Mouse (Mus musculus) retina, postnatal 7 days (tissue): ENCODE measurements around the gene Pde4a.

Experiments used
- DNase-seq: peaks from one replicate; pipeline ENCODE4 v3.0.0-alpha.2; 2012; ENCODE audit warnings: low read depth, low spot score

Pde4a gene

GRCm38 (mm10) chr9:21148427-21148826, 17.1 kb upstream of the Pde4a start:
- DNase-seq, result no peak

DNA sequence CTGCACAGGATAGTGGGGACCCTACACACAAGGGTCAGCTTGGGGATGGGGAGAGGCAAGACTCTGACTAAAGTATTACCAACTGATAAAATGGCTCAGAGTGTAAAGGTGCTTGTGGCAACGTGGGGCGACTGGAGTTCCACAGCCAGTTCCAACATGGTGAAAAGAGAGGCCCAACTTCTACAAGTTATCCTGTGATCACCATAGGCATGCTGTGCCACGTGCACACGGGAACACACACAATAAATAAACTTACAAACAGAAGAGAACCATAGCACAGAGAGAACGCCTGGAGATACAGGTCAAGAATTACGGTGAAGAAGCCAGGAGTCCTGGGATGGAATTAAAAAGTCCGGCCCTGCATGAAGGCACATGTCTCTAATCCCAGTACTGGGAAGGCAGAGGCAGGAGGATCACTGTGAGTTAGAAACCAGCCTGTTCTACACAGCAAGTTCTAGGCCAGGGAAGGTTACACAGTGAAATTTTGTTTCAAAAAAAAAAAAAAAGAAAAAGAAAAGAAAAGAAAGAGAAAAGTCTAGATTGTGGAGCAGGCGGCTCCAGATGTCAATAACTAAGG, 16.3 kb upstream of the Pde4a start:
- no peak for DNase-seq

- DNase-seq, result peak; percentile 89
These were observed 15.7 kb upstream of the Pde4a start, which contains the start of gene Cdc37 for GRCm38 (mm10) chr9:21149654-21150419. Cdc37 (minus strand) TSS chr9:21149982.

GRCm38 (mm10) chr9:21152715-21153114, 12.8 kb upstream of the Pde4a start:
- DNase-seq, result no peak

- DNase-seq, result no peak
These were observed 12.2 kb upstream of the Pde4a start for GRCm38 (mm10) chr9:21153331-21153730.

- DNase-seq, result no peak
These were observed 11.7 kb upstream of the Pde4a start for GRCm38 (mm10) chr9:21153833-21154232.

GRCm38 (mm10) chr9:21154787-21155186, 10.7 kb upstream of the Pde4a start:
- DNase-seq, result no peak

- peak; percentile 86 for DNase-seq
These were observed 4.2 kb upstream of the Pde4a start for GRCm38 (mm10) chr9:21161209-21161909.

GRCm38 (mm10) chr9:21163086-21164050, 2.1 kb upstream of the Pde4a start:
- no peak for DNase-seq

DNA sequence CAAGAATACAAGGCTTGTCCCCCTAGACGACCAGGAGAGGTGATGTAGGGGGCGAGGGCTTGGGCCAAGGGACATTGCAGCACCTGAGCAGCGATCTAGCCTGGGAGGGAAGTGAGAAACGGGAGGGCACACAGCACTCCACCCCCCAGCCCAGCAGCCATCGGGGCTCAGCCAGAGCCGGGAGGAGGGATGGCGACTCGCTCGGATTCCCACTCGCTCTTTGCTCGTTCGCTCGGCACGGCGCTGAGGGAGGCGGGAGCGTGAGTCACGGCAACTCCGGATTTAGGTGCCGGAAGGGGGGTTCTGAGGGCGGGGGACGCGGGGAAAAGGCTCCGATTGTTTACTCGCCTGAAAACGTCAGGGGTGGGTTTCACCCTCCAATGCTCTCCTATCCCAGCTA, 1.4 kb upstream of the Pde4a start:
- DNase-seq, result no peak

GRCm38 (mm10) chr9:21165952-21166451, 488 bp downstream of the Pde4a start:
- DNase-seq, result no peak

GRCm38 (mm10) chr9:21166516-21166915, 1.0 kb downstream of the Pde4a start:
- no peak for DNase-seq

DNA sequence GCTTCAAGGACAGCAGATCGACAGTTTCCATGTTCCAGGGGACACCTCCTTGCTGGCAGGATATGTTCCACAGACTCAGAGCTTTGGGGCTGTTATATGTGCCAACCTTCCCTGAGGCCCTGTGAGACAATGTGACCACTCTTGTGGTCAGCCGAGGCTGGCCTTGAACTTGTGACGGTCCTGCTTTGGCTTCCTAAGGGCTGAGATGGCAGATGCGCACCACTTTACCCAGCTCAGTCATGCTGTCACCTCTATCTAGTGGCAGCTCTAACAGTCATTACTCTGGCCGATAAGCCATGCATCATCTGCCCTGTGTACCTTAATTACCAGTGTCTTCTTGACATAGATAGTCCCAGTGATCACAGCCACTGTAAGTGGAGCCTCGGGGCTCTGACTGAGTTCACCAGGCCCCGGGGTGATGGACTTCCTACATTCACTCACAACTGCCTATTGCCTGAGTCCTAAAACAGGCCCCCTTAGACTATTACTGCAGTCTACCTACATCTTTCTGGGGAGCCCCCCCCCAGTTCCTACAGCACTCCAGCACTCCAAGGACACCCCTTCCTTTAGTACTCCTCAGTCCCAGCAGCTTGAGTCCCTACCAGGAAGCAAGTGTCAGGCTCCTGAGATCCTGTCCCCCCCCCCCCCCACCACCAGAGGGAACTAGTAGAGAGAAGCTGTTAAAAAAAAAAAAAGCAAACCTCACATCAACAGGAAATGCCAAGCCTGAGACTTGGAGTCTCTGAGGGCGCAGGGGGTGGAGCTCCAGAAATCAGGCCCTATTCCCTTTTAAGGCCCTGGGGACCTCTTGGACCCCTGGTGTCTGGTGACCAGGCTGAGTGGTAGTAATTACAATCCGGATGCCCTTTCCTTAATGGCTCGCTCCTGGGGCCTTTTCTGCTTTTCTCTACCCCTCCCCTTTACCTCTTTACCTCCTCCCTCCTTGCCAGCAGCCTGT, 1.9 kb downstream of the Pde4a start:
- no peak for DNase-seq

DNA sequence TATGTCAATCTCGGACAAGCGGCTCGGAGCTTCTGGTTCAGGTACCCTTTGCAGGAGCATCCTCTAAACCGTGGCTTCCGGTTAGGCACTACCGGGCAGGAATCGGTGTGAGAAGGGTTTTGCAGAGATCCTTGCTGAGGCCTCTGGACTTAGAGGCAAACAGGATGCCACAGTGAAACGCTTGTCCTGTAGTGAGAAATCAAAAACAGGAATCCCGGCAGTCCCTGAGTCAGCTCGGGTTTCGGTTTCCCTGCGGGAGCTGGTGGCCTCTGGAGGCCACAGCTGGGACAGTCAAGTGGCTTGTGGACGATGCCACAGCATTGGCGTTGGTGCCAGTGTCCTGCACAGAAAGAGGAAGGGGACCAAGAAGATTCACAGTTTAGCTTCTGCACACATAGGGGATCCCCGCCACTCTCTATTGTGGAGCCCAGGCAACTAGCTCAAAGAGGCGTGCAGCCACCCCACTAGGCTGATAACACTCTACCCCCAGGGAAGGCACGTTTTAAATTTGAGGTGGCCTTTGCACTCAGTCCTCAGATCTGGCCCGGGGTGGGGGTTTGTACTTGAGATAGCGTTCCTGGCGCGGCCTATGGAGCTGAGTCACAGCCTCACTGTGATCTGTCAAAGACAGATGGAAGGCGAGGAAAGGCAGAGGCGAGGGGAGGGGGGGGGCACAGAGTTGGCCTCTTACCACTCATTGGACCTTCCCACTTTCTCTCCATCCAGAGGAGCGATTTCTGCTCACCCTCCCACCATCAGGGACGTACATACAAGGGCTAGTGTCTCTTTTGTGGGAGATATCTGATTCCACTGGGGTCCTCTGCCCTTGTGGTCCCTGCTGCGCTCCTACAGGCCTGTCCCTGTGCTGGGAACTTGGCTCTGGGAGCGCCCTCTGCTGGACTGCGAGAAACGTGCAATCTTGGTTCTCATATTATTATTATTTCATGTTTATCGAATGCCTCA, 2.9 kb downstream of the Pde4a start:
- DNase-seq, result no peak

DNA sequence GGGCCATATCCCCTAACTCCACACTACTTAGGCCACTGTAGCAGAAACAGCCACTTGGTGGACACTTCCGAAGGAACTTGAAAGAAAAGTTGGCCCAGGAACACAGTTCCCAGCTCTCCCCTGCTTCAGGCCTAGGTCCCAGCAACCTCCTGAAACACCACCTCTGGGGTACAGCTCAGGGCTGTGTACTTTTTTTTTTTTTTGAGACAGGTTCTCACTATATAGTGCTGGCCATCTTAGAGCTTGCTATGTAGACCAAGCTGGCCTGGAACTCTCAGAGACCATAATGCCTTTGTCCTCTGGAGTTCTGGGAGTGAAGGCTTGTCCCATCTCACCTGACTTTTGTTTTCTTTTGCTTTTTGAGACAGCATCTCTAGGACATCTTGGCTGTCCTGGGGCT, 3.6 kb downstream of the Pde4a start:
- no peak for DNase-seq

DNA sequence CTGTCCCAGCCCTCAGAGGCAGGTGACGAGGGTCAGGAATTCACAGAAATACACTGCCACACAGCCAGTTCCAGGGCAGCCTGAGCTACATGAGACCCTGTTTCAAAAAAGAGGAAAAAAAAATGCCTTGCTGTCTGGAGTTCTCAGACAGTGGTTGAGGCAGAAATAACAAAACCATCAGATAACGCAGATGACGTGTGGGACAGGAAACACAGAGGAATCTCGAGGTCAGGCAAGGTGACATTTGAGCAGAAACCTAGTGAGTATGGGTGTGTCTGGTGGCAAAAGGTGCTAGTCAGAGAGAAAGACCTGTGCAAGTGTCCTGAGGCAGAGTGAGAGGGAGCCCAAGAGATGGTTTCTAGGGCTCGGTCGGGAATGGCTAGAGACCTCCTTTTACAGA, 6.8 kb downstream of the Pde4a start:
- DNase-seq, result no peak

DNA sequence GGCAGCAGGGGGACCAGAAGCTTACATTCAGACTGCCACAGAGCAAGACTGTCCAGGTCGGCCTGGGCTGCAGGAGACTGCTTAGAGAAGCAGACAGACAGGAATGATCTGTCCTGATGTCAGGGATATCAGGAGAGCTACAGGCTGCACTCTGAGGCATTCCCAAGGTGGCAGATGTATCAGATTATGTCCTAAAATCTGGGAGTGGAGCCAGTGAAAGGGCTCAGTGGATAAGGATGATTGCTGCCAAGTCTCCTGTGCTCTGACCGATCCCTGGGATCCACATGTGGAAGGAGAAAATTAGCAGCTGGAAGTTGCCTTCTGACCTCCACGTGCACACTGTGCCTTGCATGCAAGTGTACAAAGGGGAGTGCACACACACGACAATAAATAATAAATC, 14.9 kb downstream of the Pde4a start:
- DNase-seq, result no peak

- DNase-seq, result no peak
These were observed 15.3 kb downstream of the Pde4a start for GRCm38 (mm10) chr9:21180841-21181240.
